Mouse (Mus musculus) hindbrain, embryonic 16.5 days (tissue): ENCODE measurements around the gene Pakap. TPM values are rescaled to one million over a fixed set of nuclear protein-coding genes. Genes with fewer than 3 reads are reported as not detected.
A peak's percentile ranks its signal among the peaks of the same experiment; 100 is the strongest.

ENCODE experiments used
- ATAC-seq: fragments of 200-750 bp; cut with Nextera tagmentation; 2 replicates; pipeline ENCODE4 v1.8.0; 2017; ENCODE audit warnings: moderate TSS enrichment, moderate library complexity
- H3K27ac ChIP-seq: fragments of 300-500 bp; sonication (generic); 2 replicates; pipeline ENCODE4 v1.5.1; 2014; ENCODE audit warnings: low read depth, mild to moderate bottlenecking, control low read depth, low read length, moderate library complexity
- H3K27me3 ChIP-seq: fragments of 300-500 bp; sonication (generic); replicated peaks from 2 replicates; pipeline ENCODE4 v1.6.1; 2014; ENCODE audit warnings: low read length; ENCODE audit not compliant: control insufficient read depth, insufficient read depth
- H3K36me3 ChIP-seq: fragments of 300-500 bp; sonication (generic); 2 replicates; pipeline ENCODE4 v1.6.1; 2014; ENCODE audit warnings: mild to moderate bottlenecking, low read length, moderate library complexity, mixed read lengths; ENCODE audit not compliant: control insufficient read depth, insufficient read depth
- H3K4me1 ChIP-seq: fragments of 300-500 bp; sonication (generic); 2 replicates; pipeline ENCODE4 v1.6.1; 2014; ENCODE audit warnings: low read depth, low read length; ENCODE audit not compliant: control insufficient read depth, insufficient read depth
- H3K4me2 ChIP-seq: fragments of 300-500 bp; sonication (generic); 2 replicates; pipeline ENCODE4 v1.6.1; 2014; ENCODE audit warnings: mild to moderate bottlenecking, low read length, control low read depth, moderate library complexity
- H3K4me3 ChIP-seq: fragments of 300-500 bp; sonication (generic); 2 replicates; pipeline ENCODE4 v1.5.1; 2014; ENCODE audit warnings: mild to moderate bottlenecking, low read length, control low read depth, moderate library complexity
- H3K9ac ChIP-seq: fragments of 300-500 bp; sonication (generic); 2 replicates; pipeline ENCODE4 v1.6.1; 2014; ENCODE audit warnings: low read depth, mild to moderate bottlenecking, control low read depth, low read length, moderate library complexity
- H3K9me3 ChIP-seq: fragments of 300-500 bp; sonication (generic); 2 replicates; pipeline ENCODE4 v1.6.1; 2014; ENCODE audit warnings: mild to moderate bottlenecking, low read length, moderate library complexity; ENCODE audit not compliant: control insufficient read depth
- WGBS: fragments of 180-500 bp; shearing (Covaris S2); extraction: QIAGEN DNeasy Blood & Tissue Kit; methylation state at CpG from one replicate; pipeline ENCODE4 v1.1.7; 2014; 5-methylcytosine and 5-hydroxymethylcytosine counted together
- polyA plus RNA-seq: library from polyadenylated mRNA; unstranded; fragments of >200 nt; fragmentation: Nextera tagmentation; extraction: Ambion mirVana; gene quantifications from 2 replicates; pipeline ENCODE4 v1.2.1, GENCODE M21; 2015

Gene Pakap
- polyA plus RNA-seq = 14.0 and 14.1 TPM in 2 replicates

DNA sequence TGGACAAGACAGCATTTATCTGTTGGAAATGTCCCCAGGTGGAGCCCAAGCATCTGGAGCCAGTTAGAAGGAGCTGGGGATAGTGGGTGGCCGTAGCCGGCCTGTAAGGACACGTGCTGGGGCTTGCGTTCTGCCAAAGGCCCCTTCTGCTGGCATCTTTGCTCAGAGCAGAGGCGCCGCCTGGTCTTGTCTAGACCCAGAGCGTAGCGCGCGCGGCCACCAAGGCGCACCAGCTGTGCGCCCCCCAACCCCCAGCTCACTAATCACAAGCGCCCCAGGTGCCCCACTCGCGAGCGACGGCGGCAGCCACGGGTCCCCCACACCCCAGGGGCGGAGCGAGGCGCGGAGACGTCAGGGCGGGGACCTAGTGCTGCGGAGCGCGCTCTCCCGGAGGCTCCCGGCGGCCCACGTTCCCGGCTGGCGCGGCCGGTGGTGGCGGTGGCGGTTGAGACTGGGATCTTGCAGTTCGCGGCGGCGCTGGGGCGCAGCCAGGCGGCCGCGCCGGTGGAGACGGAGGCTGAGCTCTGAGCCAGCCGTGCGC, at the start of gene Pakap:
Pakap (plus strand) TSS at position 514 of the 541 bp plus-strand sequence.
- H3K27me3 ChIP-seq = no peaks in the 10 kb centered on the region
- peak within 1 kb of the TSS; percentile 75 for H3K4me3 ChIP-seq
- no peaks in the 10 kb centered on the region for H3K36me3 ChIP-seq
- H3K9me3 ChIP-seq = no peaks in the 10 kb centered on the region
- peak; percentile 91 for ATAC-seq
- H3K4me2 ChIP-seq = peak within 1 kb of the TSS; percentile 96
- H3K27ac ChIP-seq = peak within 1 kb of the TSS; percentile 83
- H3K9ac ChIP-seq = peak within 1 kb of the TSS; percentile 86
- peaks cover 13% of the 10 kb centered on the region for H3K4me1 ChIP-seq
- under 1% methylated on average over 48 of the region's 51 CpGs for WGBS

DNA sequence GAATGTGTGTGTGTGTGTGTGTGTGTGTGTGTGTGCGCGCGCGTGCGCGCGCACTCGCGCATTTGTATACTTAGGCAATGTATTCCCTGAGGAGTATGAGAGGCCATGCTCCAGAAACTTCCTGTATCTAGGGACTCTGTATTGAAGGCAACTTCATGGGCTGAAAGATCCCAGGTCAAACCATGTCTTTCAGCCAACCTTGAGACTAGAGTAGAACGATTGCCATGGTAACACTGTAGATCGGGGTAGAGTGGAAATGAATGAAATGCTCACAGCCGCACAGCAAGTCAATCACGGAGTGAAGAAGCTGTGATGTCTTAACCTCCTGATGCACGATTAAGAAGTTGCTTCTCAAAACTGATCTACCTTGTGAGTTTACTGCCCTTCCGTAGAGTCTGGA, 44.5 kb upstream of the Pakap start:
- H3K36me3 ChIP-seq = no peaks in the 10 kb centered on the region
- no peak for ATAC-seq
- H3K9ac ChIP-seq = no peak overlapping the region
- H3K27me3 ChIP-seq = no peaks in the 10 kb centered on the region
- H3K27ac ChIP-seq = no peak overlapping the region
- H3K9me3 ChIP-seq = no peaks in the 10 kb centered on the region
- no peaks in the 10 kb centered on the region for H3K4me1 ChIP-seq
- WGBS = 92% methylated on average over 15 of the region's 15 CpGs
- no peak overlapping the region for H3K4me3 ChIP-seq
- H3K4me2 ChIP-seq = no peak overlapping the region

DNA sequence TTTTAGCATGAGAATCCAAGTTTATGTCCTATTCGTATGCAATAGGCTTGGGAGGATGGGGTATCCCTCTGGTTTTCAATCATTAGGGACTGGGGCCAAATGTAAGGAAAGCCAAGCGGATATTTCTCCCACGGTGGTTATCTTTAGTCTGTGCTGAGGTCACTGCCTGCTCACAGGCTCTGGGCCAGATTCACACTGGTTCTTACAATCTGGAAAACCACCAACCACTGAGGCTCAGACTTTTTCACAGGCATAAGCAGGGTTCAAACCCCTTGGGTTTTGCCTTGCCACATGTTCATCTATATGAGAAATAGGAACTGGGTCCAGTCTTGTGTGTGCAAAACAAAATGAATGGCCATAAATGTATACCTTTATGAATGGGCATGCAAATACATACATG, 43.5 kb upstream of the Pakap start:
- Histone ChIP-seq H3K4me3 (no peak overlapping the region), H3K36me3 (no peaks in the 10 kb centered on the region), H3K27me3 (no peaks in the 10 kb centered on the region), H3K4me1 (no peaks in the 10 kb centered on the region), H3K4me2 (no peak overlapping the region), H3K9ac (no peak overlapping the region), H3K9me3 (no peaks in the 10 kb centered on the region), H3K27ac (no peak overlapping the region)
- 69% methylated on average over 3 of the region's 3 CpGs for WGBS
- 0 out of 2 replicates have a peak, but pooled peaks have one; percentile 14 for ATAC-seq

DNA sequence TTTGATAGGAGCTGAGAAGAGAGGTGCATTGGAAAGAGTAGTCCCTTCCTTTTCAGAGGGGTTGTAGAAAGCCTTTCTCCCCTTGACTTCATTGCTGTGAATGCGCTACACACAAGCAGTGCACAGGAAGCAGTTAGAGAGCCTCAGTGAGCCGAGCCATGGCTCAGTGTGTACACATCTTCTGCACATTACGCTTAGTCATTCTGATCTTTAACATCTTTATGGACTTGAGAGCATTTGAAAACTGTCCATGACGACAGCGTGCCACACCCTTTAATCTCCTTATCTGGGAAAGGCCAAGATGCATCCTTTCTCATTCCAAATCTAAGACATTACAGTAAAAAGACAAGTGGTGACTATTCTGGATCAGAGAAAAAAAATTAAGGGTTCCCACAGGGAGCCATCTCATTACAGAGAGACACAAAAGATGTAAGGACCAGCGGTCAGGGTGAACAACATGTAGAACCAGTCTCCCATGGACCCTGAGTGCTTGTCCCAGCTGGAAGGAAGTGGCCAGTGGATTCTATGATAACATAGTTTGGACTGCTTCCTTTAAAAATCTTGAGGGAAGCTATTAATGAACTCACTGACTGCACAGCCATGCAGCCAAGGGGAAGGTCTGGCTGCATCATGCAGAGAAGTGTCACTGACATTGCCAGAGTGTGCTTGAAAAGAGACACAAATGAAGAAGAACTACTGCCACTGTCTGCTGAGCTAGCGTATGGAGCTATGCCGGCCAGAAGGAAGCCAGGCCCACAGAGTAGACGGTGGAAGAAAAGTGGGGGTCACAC, 42.6 kb upstream of the Pakap start:
- Histone ChIP-seq H3K27ac (no peak overlapping the region), H3K4me2 (no peak overlapping the region), H3K36me3 (no peaks in the 10 kb centered on the region), H3K27me3 (no peaks in the 10 kb centered on the region), H3K9me3 (no peaks in the 10 kb centered on the region), H3K4me1 (no peaks in the 10 kb centered on the region), H3K9ac (no peak overlapping the region), H3K4me3 (no peak overlapping the region)
- 79% methylated on average over 9 of the region's 9 CpGs for WGBS
- ATAC-seq = no peak

DNA sequence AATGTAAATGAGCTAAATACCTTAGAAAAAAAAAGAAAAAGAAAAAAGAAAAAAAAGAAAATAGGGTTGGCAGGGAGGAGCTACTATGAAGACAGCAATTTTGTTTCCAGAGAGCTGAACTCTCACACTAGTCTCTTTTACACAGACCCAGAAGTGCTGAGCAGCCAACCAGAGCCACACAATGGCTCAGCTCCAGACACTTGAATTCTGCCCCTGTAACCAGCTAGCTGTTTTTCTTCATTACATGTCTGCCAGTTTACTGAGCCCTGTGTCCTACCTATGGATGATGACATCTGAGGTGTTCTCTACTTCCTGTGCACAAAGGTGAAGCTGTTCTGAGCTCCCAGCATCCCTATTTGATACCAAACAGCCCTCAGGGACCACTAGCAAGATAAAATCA, 39.7 kb upstream of the Pakap start:
- ATAC-seq = no peak
- Histone ChIP-seq H3K9ac (no peak overlapping the region), H3K4me2 (no peak overlapping the region), H3K27ac (no peak overlapping the region), H3K27me3 (no peaks in the 10 kb centered on the region), H3K36me3 (no peaks in the 10 kb centered on the region), H3K9me3 (no peaks in the 10 kb centered on the region), H3K4me3 (no peak overlapping the region), H3K4me1 (no peaks in the 10 kb centered on the region)

DNA sequence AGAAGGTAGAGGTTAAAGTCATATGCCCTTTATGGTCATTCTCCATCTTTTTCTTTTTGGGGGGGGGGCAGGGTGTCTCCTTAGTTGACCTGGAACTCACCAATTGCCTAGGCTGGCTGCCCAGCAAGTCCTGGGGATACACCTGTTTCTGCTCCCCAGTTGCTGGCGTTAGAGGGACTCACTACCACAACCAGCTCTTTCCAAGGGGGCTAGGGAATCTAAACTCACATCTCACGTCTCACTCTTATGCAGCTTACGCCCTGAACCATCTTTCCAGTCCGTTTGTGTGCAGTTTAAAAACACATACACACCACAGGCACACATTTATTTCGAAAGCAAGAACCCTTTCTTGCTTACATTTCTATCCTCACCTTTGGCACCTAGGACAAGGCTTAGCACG, 34.3 kb upstream of the Pakap start:
- H3K4me1 ChIP-seq = no peaks in the 10 kb centered on the region
- H3K36me3 ChIP-seq = no peaks in the 10 kb centered on the region
- H3K4me3 ChIP-seq = no peak overlapping the region
- no peak overlapping the region for H3K9ac ChIP-seq
- no peak overlapping the region for H3K27ac ChIP-seq
- H3K27me3 ChIP-seq = no peaks in the 10 kb centered on the region
- H3K9me3 ChIP-seq = no peaks in the 10 kb centered on the region
- ATAC-seq = no peak
- 86% methylated on average over 6 of the region's 6 CpGs for WGBS
- H3K4me2 ChIP-seq = no peak overlapping the region

DNA sequence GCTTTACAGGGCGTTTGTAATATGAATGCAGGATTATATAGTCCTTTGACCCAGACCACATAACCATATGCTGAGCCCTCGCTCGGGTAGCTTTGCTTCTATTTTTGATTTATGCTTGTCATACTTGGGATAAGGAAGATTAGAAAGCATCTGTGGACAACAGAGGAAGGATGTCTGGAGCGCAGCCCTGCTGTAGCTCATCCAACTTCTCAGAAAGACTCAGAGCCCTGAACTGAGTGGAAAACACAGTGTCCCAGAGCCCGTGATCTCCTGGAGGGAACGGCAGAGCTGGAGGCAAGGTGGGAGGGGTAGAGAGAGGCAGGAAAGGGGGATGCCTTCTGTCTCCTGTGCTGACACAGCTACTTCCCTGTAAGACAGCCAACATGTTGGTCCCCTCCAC, 33.7 kb upstream of the Pakap start:
- Histone ChIP-seq H3K4me3 (no peak overlapping the region), H3K36me3 (no peaks in the 10 kb centered on the region), H3K27me3 (no peaks in the 10 kb centered on the region), H3K4me1 (no peaks in the 10 kb centered on the region), H3K9ac (no peak overlapping the region), H3K9me3 (no peaks in the 10 kb centered on the region), H3K4me2 (no peak overlapping the region), H3K27ac (no peak overlapping the region)
- no peak for ATAC-seq
- 77% methylated on average over 6 of the region's 6 CpGs for WGBS

DNA sequence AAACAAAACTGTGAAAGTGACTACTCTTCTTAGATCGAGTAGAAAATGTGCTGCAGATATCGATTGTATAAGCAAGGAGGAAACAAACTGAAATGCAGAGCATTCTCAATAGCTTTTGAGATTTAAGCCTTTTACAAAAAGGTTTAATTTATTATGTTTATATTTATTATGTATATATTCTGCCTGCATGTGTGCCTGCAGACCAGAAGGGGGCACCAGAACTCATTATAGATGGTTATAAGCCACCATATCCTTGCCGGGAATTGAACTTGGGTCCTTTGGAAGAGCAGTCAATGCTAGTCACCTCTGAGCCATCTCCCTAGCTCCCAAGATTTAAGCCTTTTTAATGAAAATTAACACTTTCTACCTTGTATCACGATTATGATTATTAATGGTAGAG, 32.9 kb upstream of the Pakap start:
- Histone ChIP-seq H3K27ac (no peak overlapping the region), H3K9me3 (no peaks in the 10 kb centered on the region), H3K27me3 (no peaks in the 10 kb centered on the region), H3K9ac (no peak overlapping the region), H3K4me3 (no peak overlapping the region), H3K4me1 (no peaks in the 10 kb centered on the region), H3K4me2 (no peak overlapping the region), H3K36me3 (no peaks in the 10 kb centered on the region)
- 90% methylated on average over 4 of the region's 4 CpGs for WGBS
- no peak for ATAC-seq

DNA sequence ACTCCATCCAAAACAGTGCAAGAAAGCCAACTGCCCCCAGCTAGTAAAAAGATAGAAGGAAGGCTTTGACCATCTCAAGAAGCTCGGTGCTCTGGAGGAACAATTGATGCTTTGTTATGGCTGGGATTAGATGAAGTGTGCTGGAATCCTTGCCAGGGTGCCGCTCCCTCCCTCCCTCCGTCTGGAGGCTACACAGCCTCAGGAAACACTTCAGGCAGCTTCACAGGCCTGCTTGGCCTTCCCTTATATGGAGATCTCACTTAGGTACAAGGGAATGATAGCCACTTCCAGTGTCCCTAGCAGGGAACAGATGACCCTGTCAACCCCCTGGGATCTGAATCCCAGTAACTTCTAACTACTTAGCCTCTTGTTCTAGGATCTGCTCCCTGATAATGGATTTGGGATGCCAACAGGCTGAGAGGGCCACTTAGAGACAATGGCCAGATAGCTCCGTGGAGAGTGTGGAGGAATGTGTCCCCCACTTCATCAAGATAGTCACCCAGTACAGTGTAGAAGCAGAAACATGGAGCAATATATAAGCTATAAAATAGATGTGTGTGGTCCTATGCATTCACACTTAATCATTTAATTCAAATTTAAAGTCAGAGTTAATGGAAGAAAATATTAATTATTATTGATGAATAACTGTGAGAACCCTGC, 29.8 kb upstream of the Pakap start:
- H3K4me3 ChIP-seq = no peak overlapping the region
- no peak overlapping the region for H3K4me2 ChIP-seq
- no peak overlapping the region for H3K27ac ChIP-seq
- no peaks in the 10 kb centered on the region for H3K4me1 ChIP-seq
- WGBS = 27% methylated on average over 4 of the region's 4 CpGs
- H3K9ac ChIP-seq = no peak overlapping the region
- no peaks in the 10 kb centered on the region for H3K27me3 ChIP-seq
- no peaks in the 10 kb centered on the region for H3K9me3 ChIP-seq
- no peaks in the 10 kb centered on the region for H3K36me3 ChIP-seq
- peak; percentile 48 for ATAC-seq
